Mouse (Mus musculus): ENCODE data around the gene 2410137M14Rik.

Gene 2410137M14Rik

DNA sequence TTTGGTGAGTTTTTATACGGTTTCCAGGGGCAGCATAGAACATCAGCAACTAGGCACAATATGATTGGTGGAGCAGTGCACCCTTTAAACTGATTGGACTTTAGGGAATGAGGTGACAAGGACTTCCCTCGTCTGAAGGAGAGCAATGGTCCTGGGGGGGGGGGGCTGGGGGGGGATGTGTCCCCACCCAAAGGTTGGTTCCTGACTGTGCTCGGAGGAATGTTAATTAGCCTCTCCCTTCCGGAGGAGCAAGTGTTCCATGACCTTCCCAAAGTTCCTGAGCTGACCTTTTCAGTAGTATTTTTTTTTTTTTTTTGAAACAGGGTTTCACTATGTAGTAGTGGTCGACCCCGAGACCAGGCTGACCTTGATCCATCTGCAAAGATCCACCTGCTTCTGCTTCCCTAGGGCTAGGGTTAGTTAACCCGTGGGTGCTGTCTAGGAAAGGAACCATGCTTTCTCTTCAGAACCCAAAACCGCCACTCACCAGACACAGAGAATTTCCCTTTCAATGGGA lies 7.7 kb downstream of the 2410137M14Rik start:
- CTCF ChIA-PET, result interaction anchor here in 3 of 4 experiments (0.8 to 1.3 kb wide), 10 partner anchors 8 to 77 kb away, joined by 3 to 6 read pairs (median 4); partner anchors contain the start of genes Gabbr1 (in 2 of the 3), 2410137M14Rik (in 1 of the 3) and H2-M5 (in 1 of the 3)
- POLR2A ChIA-PET, result interaction anchor here (0.6 to 13.6 kb wide), 91 partner anchors 9 to 1135 kb away, joined by 3 to 424 read pairs (median 6); partner anchors contain the start of genes 2410137M14Rik (in 4 of the 4), H2-M5 (in 4 of the 4), Znrd1 (in 4 of the 4) and Znrd1as (in 4 of the 4)

DNA sequence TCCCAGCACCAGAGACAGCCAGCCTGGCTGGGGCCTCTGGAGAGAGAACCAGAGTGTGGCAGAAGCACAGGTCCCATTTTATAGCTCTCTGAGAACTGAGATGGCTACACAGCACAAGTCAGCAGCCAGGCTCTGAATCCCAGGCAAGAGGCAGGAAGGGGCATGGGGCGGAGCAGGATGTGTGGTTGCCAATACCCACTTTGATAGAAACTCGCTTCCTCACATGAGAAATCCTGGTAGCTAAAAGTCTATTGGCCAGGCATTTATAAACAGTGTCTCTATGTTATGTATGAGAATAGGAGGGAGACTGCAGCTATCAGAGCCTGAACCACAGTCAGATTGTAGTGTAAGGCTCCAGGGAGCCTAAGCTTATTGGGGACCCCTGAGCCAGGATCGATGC lies 8.2 kb downstream of the 2410137M14Rik start:
- ChIA-PET POLR2A (interaction anchor here (0.6 to 13.6 kb wide), 89 partner anchors 9 to 1134 kb away, joined by 3 to 424 read pairs (median 6); partner anchors contain the start of genes 2410137M14Rik (in 4 of the 4), H2-M5 (in 4 of the 4), Znrd1 (in 4 of the 4) and Znrd1as (in 4 of the 4)), CTCF (interaction anchor here in 3 of 4 experiments (0.8 to 1.3 kb wide), 10 partner anchors 8 to 77 kb away, joined by 3 to 6 read pairs (median 4); partner anchors contain the start of genes Gabbr1 (in 2 of the 3), 2410137M14Rik (in 1 of the 3) and H2-M5 (in 1 of the 3))

DNA sequence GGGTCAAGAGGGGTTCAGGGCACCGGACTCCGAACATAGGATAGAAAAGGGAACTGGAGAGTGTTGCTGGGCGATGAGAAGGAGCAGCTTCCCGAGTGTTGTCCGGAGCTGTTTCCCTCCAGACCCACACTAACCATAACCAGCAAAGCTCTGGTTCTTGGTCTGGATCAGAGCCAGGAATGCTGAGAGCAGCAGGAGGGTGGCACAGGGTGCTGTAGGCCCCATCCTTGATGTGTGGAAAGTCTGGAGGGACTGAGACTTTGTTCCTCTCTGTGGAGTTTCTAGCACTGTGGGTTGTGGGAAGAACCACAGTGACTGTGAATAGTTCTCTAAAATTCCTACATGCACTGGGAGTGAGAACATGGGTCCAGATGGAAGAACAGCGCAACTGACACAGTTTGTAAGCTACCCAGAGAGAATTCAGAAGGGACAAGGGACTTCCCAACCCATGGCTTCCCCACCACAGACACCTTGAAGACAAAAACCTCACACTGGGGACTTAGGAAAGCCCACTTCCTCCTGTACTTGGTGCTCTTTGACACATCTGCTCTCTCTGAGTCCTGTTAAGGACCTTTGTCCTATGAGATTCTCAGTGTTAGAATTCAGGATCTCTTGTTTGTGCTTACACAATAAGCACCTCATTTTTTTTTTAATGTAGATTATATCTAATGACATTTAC lies 9.7 kb downstream of the 2410137M14Rik start:
- ChIA-PET CTCF (interaction anchor here in 2 of 4 experiments (0.8 to 1.4 kb wide), 4 partner anchors 10 to 79 kb away, joined by 3 to 7 read pairs (median 4); no protein-coding TSS in a partner anchor), POLR2A (interaction anchor here (0.6 to 13.6 kb wide), 41 partner anchors 9 to 1063 kb away, joined by 3 to 424 read pairs (median 5); partner anchors contain the start of genes 2410137M14Rik (in 4 of the 4), H2-M5 (in 2 of the 4), Znrd1 (in 2 of the 4) and Znrd1as (in 2 of the 4))

DNA sequence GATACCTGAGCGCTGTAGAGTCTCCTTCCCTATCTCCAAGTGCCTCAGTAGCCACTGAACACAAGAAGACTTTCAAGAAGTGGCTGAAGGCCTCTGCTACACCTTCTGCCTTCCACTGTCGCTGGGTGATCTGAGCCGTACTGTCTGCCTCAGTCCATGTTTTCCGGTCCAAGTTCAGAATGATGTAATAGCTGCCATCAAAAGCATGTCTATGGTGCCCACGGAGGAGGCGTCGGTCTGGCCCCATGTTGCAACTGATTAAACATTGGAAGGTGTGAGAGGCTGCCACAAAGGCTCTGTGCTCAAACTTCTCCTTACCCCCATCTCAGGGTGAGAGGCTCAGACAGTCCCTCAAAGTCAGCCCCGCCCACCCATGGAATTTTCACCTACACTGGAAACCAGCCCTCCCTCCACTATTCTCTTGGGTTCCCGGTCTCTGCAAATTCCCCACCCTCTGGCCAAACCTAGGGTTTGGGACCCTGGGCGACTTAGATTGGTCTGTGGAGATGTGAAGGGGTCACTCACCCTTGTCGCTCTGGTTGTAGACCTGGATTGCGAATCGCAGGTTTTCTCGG lies 10.6 kb downstream of the 2410137M14Rik start:
- ChIA-PET CTCF (interaction anchor here in 2 of 4 experiments (0.8 to 1.4 kb wide), 4 partner anchors 10 to 79 kb away, joined by 3 to 7 read pairs (median 4); no protein-coding TSS in a partner anchor), POLR2A (interaction anchor here (0.6 to 13.6 kb wide), 46 partner anchors 8 to 1211 kb away, joined by 3 to 424 read pairs (median 5); partner anchors contain the start of genes 2410137M14Rik (in 4 of the 4), Znrd1 (in 3 of the 4), Znrd1as (in 3 of the 4) and H2-M5 (in 2 of the 4))

DNA sequence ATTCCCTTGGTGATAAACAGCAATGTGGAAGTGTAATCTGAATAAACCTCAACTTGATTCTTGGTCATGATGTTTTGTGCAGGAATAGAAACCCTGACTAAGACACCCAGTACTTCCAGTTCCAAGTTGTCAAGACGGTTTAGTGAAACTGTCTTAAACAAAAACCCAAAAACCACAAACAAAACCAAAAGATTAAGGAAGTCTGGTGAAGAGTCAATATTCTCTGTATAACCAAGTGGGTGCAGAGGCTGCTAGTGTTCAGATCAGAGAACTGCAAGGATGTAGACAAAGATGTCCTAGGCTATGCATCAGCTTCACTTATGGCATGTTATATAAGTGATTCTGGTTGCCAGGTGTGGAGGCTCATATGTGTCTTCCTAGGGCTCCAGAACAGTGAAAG lies 14.2 kb downstream of the 2410137M14Rik start:
- ChIA-PET CTCF (interaction anchor here in 1 of 4 experiments (1.3 kb wide), 1 partner anchor 52 kb away, joined by 3 read pairs; no protein-coding TSS in a partner anchor), POLR2A (interaction anchor here in 3 of 4 experiments (0.6 to 13.6 kb wide), 8 partner anchors 8 to 103 kb away, joined by 3 to 424 read pairs (median 3); partner anchors contain the start of genes 2410137M14Rik (in 1 of the 3), H2-M5 (in 1 of the 3) and Zfp57 (in 1 of the 3))

DNA sequence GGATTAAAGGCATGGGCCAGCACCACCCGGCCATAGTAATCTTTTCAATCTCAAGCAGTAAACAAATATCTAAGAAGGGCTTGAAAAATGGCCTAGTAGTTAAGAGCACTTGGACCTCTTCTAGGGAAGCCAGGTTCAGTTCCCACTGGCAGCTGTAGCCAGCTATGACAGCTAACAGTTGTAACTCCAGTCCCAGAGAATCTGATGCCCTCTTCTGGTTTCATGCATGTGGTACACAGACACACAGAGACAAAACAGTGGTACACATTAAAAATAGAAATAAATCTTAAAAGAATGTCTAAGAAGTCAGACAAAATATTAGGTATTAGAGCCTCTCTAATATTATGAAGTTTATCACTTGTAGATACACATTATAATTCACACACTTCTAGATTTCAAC lies 19.9 kb downstream of the 2410137M14Rik start:
- ChIA-PET CTCF (interaction anchor here in 1 of 4 experiments (0.6 kb wide), 1 partner anchor 9 kb away, joined by 3 read pairs; no protein-coding TSS in a partner anchor), POLR2A (interaction anchor here (0.7 to 6.6 kb wide), 15 partner anchors 9 to 121 kb away, joined by 3 to 50 read pairs (median 6); partner anchors contain the start of genes 2410137M14Rik (in 2 of the 4), Gabbr1 (in 1 of the 4) and Ppp1r11 (in 1 of the 4))

DNA sequence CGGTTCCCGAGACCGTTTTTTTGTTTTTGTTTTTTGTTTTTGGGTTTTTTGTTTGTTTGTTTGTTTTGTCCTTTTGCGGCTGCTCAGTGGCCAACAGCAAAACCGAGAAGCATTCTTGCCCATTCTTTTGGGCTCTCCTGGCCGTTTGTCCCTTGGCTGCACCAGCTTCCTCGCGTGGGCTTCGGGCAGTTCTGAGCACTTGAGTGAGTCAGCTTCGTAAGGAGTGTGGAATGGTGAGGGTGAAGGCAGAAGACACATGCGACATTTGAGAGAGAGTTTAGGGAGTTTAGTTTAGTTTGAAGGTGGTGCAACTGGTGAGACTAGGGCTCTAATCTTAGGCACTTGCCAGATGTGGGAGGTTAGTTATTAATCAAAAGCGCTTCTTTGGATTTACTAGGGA lies 22.2 kb downstream of the 2410137M14Rik start:
- ChIA-PET POLR2A (interaction anchor here (0.6 to 6.6 kb wide), 26 partner anchors 11 to 124 kb away, joined by 3 to 48 read pairs (median 6); partner anchors contain the start of genes 2410137M14Rik (in 3 of the 4), Gabbr1 (in 1 of the 4) and Rnf39 (in 1 of the 4)), CTCF (interaction anchor here in 1 of 4 experiments (0.9 kb wide), 1 partner anchor 12 kb away, joined by 3 read pairs; no protein-coding TSS in a partner anchor)

DNA sequence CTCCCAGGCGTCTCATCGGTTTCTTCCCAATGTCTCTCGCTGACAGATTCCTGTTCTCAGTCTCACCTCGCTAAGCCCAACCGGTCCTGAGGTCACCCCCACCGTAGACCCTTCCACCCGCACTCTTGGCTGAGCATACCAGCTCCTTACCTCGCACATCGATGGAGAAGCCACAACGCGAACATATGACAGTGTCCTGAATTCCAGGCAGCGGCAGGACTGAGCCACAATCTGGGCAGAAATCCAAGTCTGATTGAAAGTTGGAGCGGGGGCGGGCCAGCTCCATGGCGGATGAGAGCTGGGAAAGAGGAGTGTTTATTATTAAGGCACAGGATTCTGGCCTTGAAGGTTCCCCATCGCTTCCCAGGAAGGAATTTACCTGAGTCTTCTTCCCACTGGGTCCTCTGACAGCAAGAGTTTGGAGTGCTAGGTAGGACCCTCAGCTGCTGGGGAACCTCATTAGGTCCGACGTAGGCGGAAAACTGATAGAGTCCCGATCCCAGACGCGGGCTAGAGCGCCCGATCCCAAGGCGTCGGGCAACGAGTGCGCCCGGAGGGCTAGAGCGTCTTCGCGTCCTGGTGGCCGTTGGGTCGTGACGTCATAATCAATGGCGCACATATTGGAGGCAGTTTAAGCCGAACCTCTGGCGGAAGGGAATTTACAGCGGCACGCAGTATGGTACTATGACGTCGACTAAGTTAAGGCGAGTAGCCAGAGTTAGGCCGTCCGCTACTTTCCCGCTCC lies 22.9 kb downstream of the 2410137M14Rik start, which contains the start of the genes Znrd1 and Znrd1as:
Gene Znrd1, minus strand, starts transcription at position 561 of the 745 bp plus-strand sequence.
Gene Znrd1as, plus strand, starts transcription at position 594 of the 745 bp plus-strand sequence.
- POLR2A ChIA-PET, result interaction anchor here (0.6 to 6.0 kb wide), 50 partner anchors 9 to 244 kb away, joined by 3 to 48 read pairs (median 4); partner anchors contain the start of genes 2410137M14Rik (in 3 of the 4), H2-M5 (in 3 of the 4), Rnf39 (in 2 of the 4) and Gabbr1 (in 1 of the 4)
- CTCF ChIA-PET, result interaction anchor here in 3 of 4 experiments (0.9 to 1.3 kb wide), 4 partner anchors 11 to 246 kb away, joined by 3 read pairs; no protein-coding TSS in a partner anchor

DNA sequence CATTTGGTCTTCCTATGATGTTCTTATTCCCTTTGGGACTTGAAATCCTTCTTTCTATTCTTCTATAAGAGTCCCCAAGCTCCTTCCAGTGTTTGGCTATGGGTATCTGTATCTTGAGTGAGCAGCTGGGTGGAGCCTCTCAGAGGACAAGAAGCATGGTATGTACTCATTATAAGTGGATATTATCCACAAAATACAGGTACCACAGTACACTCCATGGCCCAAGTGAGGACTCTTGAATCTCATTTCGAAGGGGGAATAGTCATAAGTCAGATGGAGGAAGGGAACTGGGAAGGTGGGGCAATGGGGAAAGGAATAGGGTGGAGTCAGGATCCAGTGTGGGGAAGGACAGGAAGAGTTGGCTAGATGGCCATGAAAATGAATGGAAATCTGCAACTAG lies 28.0 kb downstream of the 2410137M14Rik start:
- CTCF ChIA-PET, result no interaction called here
- POLR2A ChIA-PET, result interaction anchor here in 3 of 4 experiments (0.5 to 2.5 kb wide), 5 partner anchors 17 to 93 kb away, joined by 3 to 15 read pairs (median 3); partner anchors contain the start of gene Gabbr1 (in 1 of the 3)

DNA sequence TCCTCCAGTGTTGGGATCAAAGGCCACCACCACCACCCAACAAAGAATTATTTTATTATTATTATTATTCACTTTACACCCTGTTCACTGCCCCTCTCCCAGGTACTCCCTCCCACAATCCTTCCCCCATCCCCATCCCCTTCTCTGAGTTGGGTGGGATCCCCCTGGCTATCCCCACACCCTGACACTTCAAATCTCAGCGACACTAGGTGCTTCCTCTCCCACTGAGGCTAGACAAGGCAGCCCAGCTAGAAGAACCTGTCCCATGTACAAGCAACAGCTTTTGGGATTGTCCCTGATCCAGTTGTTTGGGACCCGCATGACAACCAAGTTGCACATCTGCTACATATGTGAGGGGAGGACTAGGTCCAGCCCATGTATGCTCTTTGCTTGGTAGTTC lies 28.4 kb downstream of the 2410137M14Rik start:
- CTCF ChIA-PET, result no interaction called here
- POLR2A ChIA-PET, result interaction anchor here (0.6 to 2.5 kb wide), 12 partner anchors 8 to 102 kb away, joined by 3 to 15 read pairs (median 4); no protein-coding TSS in a partner anchor

DNA sequence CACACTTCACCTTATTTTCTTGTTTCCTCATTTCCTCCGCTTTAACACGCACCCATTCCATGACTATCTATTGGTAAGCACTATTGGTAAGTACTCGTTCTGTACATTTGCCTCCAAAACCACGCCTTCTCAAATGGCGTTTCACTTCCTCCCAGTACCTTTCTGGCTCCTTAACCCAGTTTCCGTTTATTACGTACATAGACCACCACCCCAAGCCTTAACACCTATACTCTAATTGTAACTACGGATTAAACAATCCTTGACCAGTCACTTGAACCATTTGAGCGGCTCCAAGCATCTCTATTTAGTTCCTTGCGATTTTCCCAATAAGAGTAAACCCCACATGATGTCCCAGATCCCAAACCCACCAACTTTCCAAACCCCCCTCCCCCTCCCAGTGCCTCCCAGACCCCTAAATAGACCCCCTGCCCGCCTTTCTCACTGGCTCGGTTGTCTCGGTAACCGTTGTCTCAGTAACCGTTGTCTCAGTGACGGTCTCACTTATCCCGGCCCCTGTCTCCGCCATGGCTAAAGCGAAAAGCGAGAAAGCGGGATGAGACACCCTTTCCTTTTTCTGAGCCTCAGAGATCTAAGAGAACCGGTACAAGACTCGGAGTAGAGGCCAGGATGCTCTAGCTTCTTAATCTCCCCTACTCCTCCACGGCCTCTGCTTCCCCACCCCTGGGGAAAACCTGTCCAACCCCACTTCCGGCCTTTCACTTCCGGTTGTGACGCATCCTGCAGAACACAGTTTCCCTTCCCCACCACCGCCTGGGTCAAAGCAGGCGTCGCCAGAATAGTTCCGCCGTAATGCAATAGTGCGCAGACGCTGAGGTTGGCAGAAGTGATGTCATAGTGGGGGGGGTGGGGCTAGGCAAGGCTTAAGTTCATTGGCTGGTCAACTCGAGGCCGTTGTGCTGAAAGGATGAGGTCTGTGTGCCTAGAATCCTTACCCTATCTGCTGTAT lies 29.8 kb downstream of the 2410137M14Rik start, which contains the start of gene Ppp1r11:
Gene Ppp1r11, minus strand, starts transcription at position 761 of the 967 bp plus-strand sequence.
- ChIA-PET POLR2A (interaction anchor here in 3 of 4 experiments (0.6 to 2.5 kb wide), 23 partner anchors 9 to 129 kb away, joined by 3 to 15 read pairs (median 4); partner anchors contain the start of gene 2410137M14Rik (in 1 of the 3)), CTCF (interaction anchor here in 1 of 4 experiments (0.6 kb wide), 1 partner anchor 37 kb away, joined by 4 read pairs; no protein-coding TSS in a partner anchor)

DNA sequence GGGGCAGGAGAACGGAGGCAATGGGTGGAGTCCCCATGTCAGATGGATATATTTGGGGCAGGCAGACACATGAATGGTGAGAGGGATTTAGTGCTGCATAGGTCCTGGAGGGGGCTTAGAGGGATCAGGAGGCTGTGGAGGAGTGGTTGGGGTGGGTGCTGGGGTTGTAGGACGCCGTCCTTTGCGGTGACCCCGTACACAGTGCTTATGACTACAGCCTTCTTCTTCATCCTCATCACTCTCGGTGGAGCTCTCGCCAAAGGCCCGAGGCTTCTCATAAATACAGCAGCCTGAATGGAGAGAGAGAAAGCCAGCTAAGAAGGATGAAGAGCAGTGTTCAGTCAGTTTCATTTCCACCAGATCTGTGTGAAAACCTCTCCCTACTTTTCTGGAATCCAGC lies 31.8 kb downstream of the 2410137M14Rik start:
- CTCF ChIA-PET, result interaction anchor here in 1 of 4 experiments (1.2 kb wide), 1 partner anchor 34 kb away, joined by 3 read pairs; no protein-coding TSS in a partner anchor
- POLR2A ChIA-PET, result interaction anchor here in 2 of 4 experiments (0.6 to 1.1 kb wide), 5 partner anchors 9 to 1028 kb away, joined by 3 read pairs; partner anchors contain the start of genes Zfp57 (in 1 of the 2), Znrd1 (in 1 of the 2) and Znrd1as (in 1 of the 2)

DNA sequence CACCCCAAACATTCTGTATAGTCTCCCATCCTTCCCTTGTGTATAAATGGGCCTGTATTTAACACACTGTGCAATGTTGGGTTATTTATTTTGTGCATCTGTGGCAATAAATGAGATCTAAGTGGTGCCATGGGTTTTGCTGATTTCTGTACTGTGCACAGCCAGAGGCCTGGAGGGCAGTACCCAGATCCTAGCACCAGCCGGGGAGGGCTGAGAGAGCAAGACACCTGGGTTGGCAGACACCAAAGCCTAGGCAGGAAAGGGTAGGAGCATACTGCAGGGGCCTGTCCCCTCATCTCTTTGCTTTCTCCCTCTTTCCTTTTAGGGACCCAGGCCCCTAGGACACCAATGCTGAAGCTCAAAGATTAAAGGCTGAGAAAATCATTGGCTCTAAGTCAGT lies 32.8 kb downstream of the 2410137M14Rik start:
- ChIA-PET CTCF (interaction anchor here in 2 of 4 experiments (0.7 to 1.6 kb wide), 2 partner anchors 56 to 59 kb away, joined by 3 to 6 read pairs; no protein-coding TSS in a partner anchor), POLR2A (interaction anchor here in 2 of 4 experiments (0.9 to 1.8 kb wide), 6 partner anchors 12 to 112 kb away, joined by 3 to 7 read pairs (median 4); no protein-coding TSS in a partner anchor)

DNA sequence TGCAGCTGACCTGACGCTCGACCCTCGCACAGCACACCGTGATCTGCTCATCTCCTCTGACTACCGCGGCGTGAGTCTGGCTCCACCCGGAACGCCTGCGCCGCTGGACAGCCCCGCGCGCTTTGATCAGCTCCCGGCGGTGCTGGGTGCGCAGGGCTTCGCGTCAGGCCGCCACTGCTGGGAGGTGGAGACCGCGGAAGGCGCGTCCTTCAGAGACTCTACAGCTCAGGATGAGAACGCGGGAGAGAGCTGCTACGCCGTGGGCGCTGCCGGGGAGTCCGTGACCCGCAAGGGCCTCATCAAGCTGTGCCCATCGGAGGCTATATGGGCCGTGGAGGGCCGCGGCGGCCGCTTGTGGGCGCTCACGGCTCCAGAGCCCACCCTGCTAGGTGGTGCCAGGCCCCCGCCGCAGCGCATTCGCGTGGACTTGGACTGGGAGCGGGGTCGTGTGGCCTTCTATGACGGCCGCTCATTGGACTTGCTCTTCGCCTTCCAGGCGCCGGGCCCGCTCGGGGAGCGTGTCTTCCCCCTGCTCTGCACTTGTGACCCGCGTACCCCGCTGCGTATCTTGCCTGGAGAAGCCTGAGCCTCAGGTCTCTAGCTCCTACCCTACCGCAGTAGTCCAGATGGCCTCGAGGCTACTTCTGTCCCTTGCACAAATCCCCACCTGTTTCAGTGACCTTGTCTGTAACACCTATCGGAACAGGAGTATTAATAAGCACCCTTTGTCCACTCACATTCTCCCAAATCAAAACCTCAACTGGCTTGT lies 33.8 kb downstream of the 2410137M14Rik start:
- CTCF ChIA-PET, result interaction anchor here (0.5 to 1.6 kb wide), 14 partner anchors 9 to 136 kb away, joined by 3 to 6 read pairs (median 4); partner anchors contain the start of genes Znrd1 (in 1 of the 4) and Znrd1as (in 1 of the 4)
- POLR2A ChIA-PET, result interaction anchor here (0.6 to 2.4 kb wide), 46 partner anchors 10 to 251 kb away, joined by 3 to 17 read pairs (median 4); partner anchors contain the start of genes Znrd1 (in 4 of the 4), Znrd1as (in 4 of the 4), Gabbr1 (in 2 of the 4) and H2-M5 (in 1 of the 4)

All from embryonic stem cell, embryonic (primary cell).